Mouse (Mus musculus) neutrophil, adult 83 days (primary cell): Measurements from ENCODE around the gene Olfr1377. TPM values are rescaled to one million over a fixed set of nuclear protein-coding genes. Genes with fewer than 3 reads are reported as not detected.

ENCODE experiments used
- total RNA-seq, 2 experiments: library from RNA; stranded (reverse); gene quantifications; one replicate each; pipeline ENCODE4 v1.2.4; 2023

The Olfr1377 gene
- total RNA-seq: not detected

GRCm38 (mm10) chr11:50981667-50982066 lies at the start of gene Olfr1377:
Gene Olfr1377, plus strand, starts transcription at chr11:50981967.

GRCm38 (mm10) chr11:50943506-50943905 lies 38.3 kb upstream of the Olfr1377 start, which contains the start of gene 4933414I15Rik:
Gene 4933414I15Rik, minus strand, starts transcription at chr11:50943765.

GRCm38 (mm10) chr11:50953665-50954064 lies 28.1 kb upstream of the Olfr1377 start, which contains the start of gene Prop1:
Gene Prop1, minus strand, starts transcription at chr11:50953765.

GRCm38 (mm10) chr11:50966230-50966629 lies 15.5 kb upstream of the Olfr1377 start, which contains the start of gene Olfr1378:
Gene Olfr1378, plus strand, starts transcription at chr11:50966530.

GRCm38 (mm10) chr11:51003296-51003695 lies 21.5 kb downstream of the Olfr1377 start, which contains the start of gene Olfr51:
Gene Olfr51, plus strand, starts transcription at chr11:51003596.

GRCm38 (mm10) chr11:51013936-51014335 lies 32.2 kb downstream of the Olfr1377 start, which contains the start of gene Olfr54:
Gene Olfr54, plus strand, starts transcription at chr11:51014236.

Other genes with a start within 250 kb of the Olfr1377 start
- gene Zfp354c, start 154.2 kb upstream of the Olfr1377 start, total RNA-seq: under 1 TPM; 0.18 to 0.39 TPM
- gene Zfp879, start 140.4 kb upstream of the Olfr1377 start, total RNA-seq: not detected
- gene Grm6, start 131.3 kb upstream of the Olfr1377 start, total RNA-seq: under 1 TPM; 0.64 to 0.90 TPM
- gene Zfp454, start 94.3 kb upstream of the Olfr1377 start, total RNA-seq: not detected
- gene Zfp2, start 65.8 kb upstream of the Olfr1377 start, total RNA-seq: under 1 TPM in 1 of 2 experiments, not detected in 1; 0.53 TPM
- gene Zfp354b, start 50.3 kb upstream of the Olfr1377 start, total RNA-seq: under 1 TPM in 1 of 2 experiments, not detected in 1; 0.22 TPM
- gene 4933414I15Rik, start 38.2 kb upstream of the Olfr1377 start, total RNA-seq: not detected
- gene Prop1, start 28.2 kb upstream of the Olfr1377 start, total RNA-seq: not detected
- gene Olfr1378, start 15.4 kb upstream of the Olfr1377 start, total RNA-seq: not detected
- gene Olfr51, start 21.6 kb downstream of the Olfr1377 start, total RNA-seq: not detected
- gene Olfr54, start 32.3 kb downstream of the Olfr1377 start, total RNA-seq: not detected
- not detected for gene Olfr1375, start 66.1 kb downstream of the Olfr1377 start, total RNA-seq
- not detected for gene Zfp354a, start 77.3 kb downstream of the Olfr1377 start, total RNA-seq
- not detected for gene Gm12569, start 238.5 kb downstream of the Olfr1377 start, total RNA-seq